Mouse (Mus musculus) cerebellum, adult 9-11 months (tissue): ENCODE results near the gene Nrl.
A peak's percentile ranks its signal among the peaks of the same experiment; 100 is the strongest.

Experiments used
- DNase-seq: peaks from one replicate; pipeline ENCODE4 v3.0.0; 2022

The Nrl gene

GRCm38 (mm10) chr14:55524785-55525184 is at the start of gene Nrl:
Gene Nrl (minus strand): TSS chr14:55524981.
- DNase-seq, result no peak

GRCm38 (mm10) chr14:55571760-55572159 is 47.0 kb upstream of the Nrl start:
- DNase-seq, result no peak

- DNase-seq, result no peak
Observed at GRCm38 (mm10) chr14:55570588-55570987, 45.8 kb upstream of the Nrl start.

- no peak for DNase-seq
Observed at GRCm38 (mm10) chr14:55567496-55567895, 42.7 kb upstream of the Nrl start.

GRCm38 (mm10) chr14:55565748-55566147 is 41.0 kb upstream of the Nrl start:
- DNase-seq, result no peak

- DNase-seq, result peak; percentile 36
Observed at GRCm38 (mm10) chr14:55563249-55563648, 38.5 kb upstream of the Nrl start.

- peak; percentile 51 for DNase-seq
Observed at GRCm38 (mm10) chr14:55561860-55562259, 37.1 kb upstream of the Nrl start.

GRCm38 (mm10) chr14:55560202-55561073 is 35.7 kb upstream of the Nrl start, which contains the start of gene A730061H03Rik:
Gene A730061H03Rik (minus strand): TSS chr14:55560406.
- peak; percentile 100 for DNase-seq

GRCm38 (mm10) chr14:55559799-55560201 is 35.0 kb upstream of the Nrl start, which contains the start of gene Dcaf11:
Gene Dcaf11 (plus strand): TSS chr14:55560006.
- DNase-seq, result peak; percentile 95

GRCm38 (mm10) chr14:55558740-55559448 is 34.1 kb upstream of the Nrl start:
- no peak for DNase-seq

- DNase-seq, result no peak
Observed at GRCm38 (mm10) chr14:55557587-55557986, 32.8 kb upstream of the Nrl start.

GRCm38 (mm10) chr14:55557003-55557402 is 32.2 kb upstream of the Nrl start:
- DNase-seq, result peak; percentile 78

- DNase-seq, result no peak
Observed at GRCm38 (mm10) chr14:55555788-55556187, 31.0 kb upstream of the Nrl start.

- no peak for DNase-seq
Observed at GRCm38 (mm10) chr14:55554635-55555034, 29.9 kb upstream of the Nrl start.

- no peak for DNase-seq
Observed at GRCm38 (mm10) chr14:55551794-55552193, 27.0 kb upstream of the Nrl start.

- DNase-seq, result no peak
Observed at GRCm38 (mm10) chr14:55551347-55551746, 26.6 kb upstream of the Nrl start.

GRCm38 (mm10) chr14:55550191-55550590 is 25.4 kb upstream of the Nrl start:
- DNase-seq, result no peak

GRCm38 (mm10) chr14:55544334-55544733 is 19.6 kb upstream of the Nrl start:
- peak; percentile 58 for DNase-seq

- no peak for DNase-seq
Observed at GRCm38 (mm10) chr14:55542268-55542667, 17.5 kb upstream of the Nrl start.

GRCm38 (mm10) chr14:55540787-55541321 is 16.1 kb upstream of the Nrl start:
- peak; percentile 87 for DNase-seq

- peak; percentile 92 for DNase-seq
Observed at GRCm38 (mm10) chr14:55540067-55540786, 15.4 kb upstream of the Nrl start, which contains the start of gene Pck2. Gene Pck2 (plus strand): TSS chr14:55540266.

- DNase-seq, result no peak
Observed at GRCm38 (mm10) chr14:55536116-55536745, 11.4 kb upstream of the Nrl start.
